Mouse (Mus musculus): ENCODE results near the gene Cstf3. TPM values are rescaled to one million over a fixed set of nuclear protein-coding genes. Genes with fewer than 3 reads are reported as not detected.
"Not testable (repeated sequence)": the region's sequence is repeated elsewhere in the genome, so short reads cannot be mapped to it uniquely, and the experiment has no call there.

The Cstf3 gene
- polyA plus RNA-seq (2012; rRNA removed) = 9.0 and 9.9 TPM in 2 replicates

- DNase-seq (ENCODE audit: low read depth, low spot score) = peak; percentile 97
- under 1% methylated on average over 59 of the region's 59 CpGs for WGBS
Observed at GRCm38 (mm10) chr2:104590068-104590828, at the start of gene Cstf3. Gene Cstf3, plus strand, starts transcription at chr2:104590523.

- DNase-seq (ENCODE audit: low read depth, low spot score) = not testable (repeated sequence)
- WGBS = 93% methylated on average over 22 of the region's 22 CpGs
Observed at GRCm38 (mm10) chr2:104556711-104557110, 33.6 kb upstream of the Cstf3 start.

GRCm38 (mm10) chr2:104557722-104558121, 32.6 kb upstream of the Cstf3 start:
- DNase-seq (ENCODE audit: low read depth, low spot score) = no peak
- WGBS = 80% methylated on average over 9 of the region's 9 CpGs

- WGBS = 74% methylated on average over 4 of the region's 4 CpGs
- DNase-seq (ENCODE audit: low read depth, low spot score) = no peak
Observed at GRCm38 (mm10) chr2:104558326-104558725, 32.0 kb upstream of the Cstf3 start.

GRCm38 (mm10) chr2:104558938-104559337, 31.4 kb upstream of the Cstf3 start:
- 71% methylated on average over 6 of the region's 6 CpGs for WGBS
- DNase-seq (ENCODE audit: low read depth, low spot score) = no peak

GRCm38 (mm10) chr2:104559591-104560380, 30.5 kb upstream of the Cstf3 start:
- WGBS = 72% methylated on average over 4 of the region's 4 CpGs
- DNase-seq (ENCODE audit: low read depth, low spot score) = no peak

GRCm38 (mm10) chr2:104561386-104561785, 28.9 kb upstream of the Cstf3 start:
- no peak for DNase-seq (ENCODE audit: low read depth, low spot score)
- 90% methylated on average over 6 of the region's 6 CpGs for WGBS

- 86% methylated on average over 4 of the region's 4 CpGs for WGBS
- no peak for DNase-seq (ENCODE audit: low read depth, low spot score)
Observed at GRCm38 (mm10) chr2:104561986-104562532, 28.3 kb upstream of the Cstf3 start.

GRCm38 (mm10) chr2:104572066-104572465, 18.3 kb upstream of the Cstf3 start:
- DNase-seq (ENCODE audit: low read depth, low spot score) = no peak
- WGBS = 88% methylated on average over 6 of the region's 6 CpGs

GRCm38 (mm10) chr2:104576216-104576615, 14.1 kb upstream of the Cstf3 start:
- no peak for DNase-seq (ENCODE audit: low read depth, low spot score)
- WGBS = 82% methylated on average over 5 of the region's 5 CpGs

GRCm38 (mm10) chr2:104578021-104578420, 12.3 kb upstream of the Cstf3 start:
- 58% methylated on average over 5 of the region's 5 CpGs for WGBS

GRCm38 (mm10) chr2:104578836-104579604, 11.3 kb upstream of the Cstf3 start:
- WGBS = 84% methylated on average over 5 of the region's 5 CpGs
- no peak for DNase-seq (ENCODE audit: low read depth, low spot score)

More at GRCm38 (mm10) chr2:104578021-104578420, 12.3 kb upstream of the Cstf3 start:
- DNase-seq (ENCODE audit: low read depth, low spot score) = no peak

GRCm38 (mm10) chr2:104579784-104580446, 10.4 kb upstream of the Cstf3 start:
- 77% methylated on average over 7 of the region's 7 CpGs for WGBS

GRCm38 (mm10) chr2:104581281-104581879, 8.9 kb upstream of the Cstf3 start:
- WGBS = 69% methylated on average over 9 of the region's 9 CpGs
- no peak for DNase-seq (ENCODE audit: low read depth, low spot score)

More at GRCm38 (mm10) chr2:104579784-104580446, 10.4 kb upstream of the Cstf3 start:
- DNase-seq (ENCODE audit: low read depth, low spot score) = no peak

GRCm38 (mm10) chr2:104583032-104583431, 7.3 kb upstream of the Cstf3 start:
- 48% methylated on average over 6 of the region's 6 CpGs for WGBS

GRCm38 (mm10) chr2:104584226-104584625, 6.1 kb upstream of the Cstf3 start:
- no peak for DNase-seq (ENCODE audit: low read depth, low spot score)
- 82% methylated on average over 7 of the region's 7 CpGs for WGBS

More at GRCm38 (mm10) chr2:104583032-104583431, 7.3 kb upstream of the Cstf3 start:
- no peak for DNase-seq (ENCODE audit: low read depth, low spot score)

- no peak for DNase-seq (ENCODE audit: low read depth, low spot score)
- WGBS = 22% methylated on average over 2 of the region's 2 CpGs
Observed at GRCm38 (mm10) chr2:104585645-104586044, 4.7 kb upstream of the Cstf3 start.

GRCm38 (mm10) chr2:104588552-104588951, 1.8 kb upstream of the Cstf3 start:
- no peak for DNase-seq (ENCODE audit: low read depth, low spot score)
- 47% methylated on average over 5 of the region's 5 CpGs for WGBS

- no peak for DNase-seq (ENCODE audit: low read depth, low spot score)
- under 1% methylated on average over 19 of the region's 19 CpGs for WGBS
Observed at GRCm38 (mm10) chr2:104590829-104591117, 450 bp downstream of the Cstf3 start.

Data from large intestine, adult 2 months (tissue).